Mouse (Mus musculus) spleen, postnatal 14 days (tissue): ENCODE data around the gene Zfyve26.
"Not testable (repeated sequence)": the region's sequence is repeated elsewhere in the genome, so short reads cannot be mapped to it uniquely, and the experiment has no call there.

Source experiments
- DNase-seq, 2 experiments: peaks; one replicate each; pipeline ENCODE4 v3.0.0; 2021 to 2022; ENCODE audit warnings: low spot score in 2 of 2

Zfyve26 gene

DNA sequence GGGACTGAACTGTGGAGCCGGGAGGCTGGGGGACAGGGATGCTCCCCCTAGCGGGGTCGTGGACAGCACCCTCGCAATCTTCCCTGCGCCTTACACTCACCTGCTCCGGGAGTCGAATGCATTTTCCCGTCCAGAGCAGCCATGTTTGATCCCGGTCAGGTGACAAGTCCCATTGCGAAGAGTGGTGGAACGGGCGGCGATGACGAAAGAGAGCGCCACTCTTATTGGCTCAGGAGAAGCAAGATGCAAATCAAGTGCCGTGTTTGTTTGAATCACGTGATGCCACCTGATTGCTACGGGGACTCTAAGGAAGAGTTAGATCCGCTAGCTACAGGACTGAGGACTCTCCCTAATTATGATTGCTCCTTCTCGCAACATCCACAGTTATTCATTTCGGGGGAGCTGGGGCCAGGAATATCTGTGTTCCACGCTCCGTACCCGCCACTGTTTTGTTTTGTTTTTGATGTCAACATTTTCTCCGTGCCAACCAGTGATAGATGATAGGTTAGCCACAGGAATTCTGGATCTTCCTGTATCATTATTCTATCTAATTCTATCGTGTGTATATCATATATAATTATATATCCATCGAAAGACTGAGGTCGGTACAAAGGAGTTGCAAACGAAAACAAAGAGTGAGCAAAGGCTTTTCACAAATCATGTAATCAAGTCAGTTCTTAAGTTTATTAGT, at the start of gene Zfyve26:
TSS of gene Zfyve26 (minus strand) at position 179 of the 691 bp plus-strand sequence.
- peak; percentile 73 to 82 for DNase-seq

DNA sequence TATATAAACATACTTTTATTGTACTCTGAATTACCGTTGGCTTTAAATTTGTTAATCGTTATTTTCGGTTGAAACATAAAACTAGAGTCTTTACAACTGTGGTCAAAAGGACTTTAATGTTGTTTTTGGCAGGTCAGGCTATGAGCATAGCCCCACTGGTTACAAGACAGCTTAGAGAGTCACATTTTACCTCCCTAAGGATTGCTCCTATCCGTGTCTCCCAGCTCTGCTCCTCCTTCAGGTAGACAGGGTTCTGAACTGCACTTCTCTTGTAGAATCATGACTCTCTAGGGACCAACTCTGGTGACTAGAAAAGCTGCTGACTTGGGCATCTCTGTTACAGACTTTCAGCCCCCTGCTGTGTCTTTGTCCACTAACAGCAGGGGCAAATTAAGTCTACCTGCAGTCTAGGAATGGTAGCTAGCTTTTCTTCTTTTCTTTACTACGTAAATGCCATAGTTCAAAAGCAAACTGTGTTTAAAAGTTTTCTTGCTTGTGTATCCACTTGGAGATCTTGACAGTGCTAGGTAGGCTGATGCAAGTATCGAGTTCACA, 45.3 kb upstream of the Zfyve26 start:
- DNase-seq: no peak

DNA sequence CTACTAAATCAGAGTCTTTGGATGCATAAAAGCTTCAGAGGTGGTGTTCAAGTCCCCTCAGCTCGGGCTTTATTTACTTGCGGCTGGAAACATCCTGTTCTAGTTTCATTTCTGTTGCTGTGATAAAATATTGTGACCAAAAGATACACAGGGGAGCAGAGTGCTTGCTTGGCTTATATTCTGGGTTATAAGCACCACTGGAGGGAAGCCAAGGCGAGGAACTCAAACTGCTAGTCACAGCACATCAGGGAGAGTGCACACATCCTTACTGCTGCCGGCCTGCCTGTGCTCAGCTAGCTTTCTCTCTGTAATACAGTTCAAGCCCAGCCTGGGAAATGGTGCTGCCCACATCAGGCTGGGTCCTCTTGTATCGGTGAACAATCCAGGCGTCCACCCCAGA, 44.4 kb upstream of the Zfyve26 start:
- no peak for DNase-seq

DNA sequence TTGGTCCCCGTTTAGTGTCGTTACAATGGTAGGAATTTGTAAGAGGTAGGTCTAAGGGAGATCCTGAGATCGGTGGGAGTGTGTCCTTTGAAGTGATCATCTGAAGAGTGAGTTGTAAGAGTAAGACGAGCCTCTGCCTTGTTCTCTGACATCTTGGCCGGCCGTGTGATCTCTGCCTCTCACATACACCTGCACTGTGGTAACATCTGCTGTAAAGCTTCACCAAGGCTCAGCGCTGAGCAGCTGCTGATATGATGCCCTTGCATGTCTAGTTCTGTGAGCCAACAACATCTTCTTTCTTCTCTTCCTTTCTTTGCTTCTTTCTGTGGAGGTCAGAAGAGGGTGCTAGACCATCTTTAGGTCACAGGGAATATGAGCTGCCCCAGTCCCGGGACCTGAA, 42.7 kb upstream of the Zfyve26 start:
- no peak for DNase-seq

DNA sequence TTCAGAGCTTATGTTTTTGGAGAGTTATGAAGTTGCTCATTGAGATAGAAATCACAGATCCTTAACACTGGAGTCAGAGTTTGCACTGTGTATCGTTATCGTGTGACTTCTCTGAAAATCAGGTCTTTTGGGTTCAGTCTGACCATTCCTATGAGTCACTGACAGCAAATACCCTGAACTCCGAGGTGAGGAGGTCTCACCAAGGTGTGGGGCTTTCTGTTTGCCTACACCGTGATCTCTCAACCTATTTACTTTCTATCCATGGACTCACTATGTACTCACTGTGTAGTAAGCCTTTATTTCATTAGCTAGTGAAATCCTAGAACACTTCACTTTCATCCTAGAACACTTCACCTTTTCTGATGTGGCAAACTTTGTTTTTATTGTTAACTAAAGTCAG, 35.6 kb upstream of the Zfyve26 start:
- no peak for DNase-seq

DNA sequence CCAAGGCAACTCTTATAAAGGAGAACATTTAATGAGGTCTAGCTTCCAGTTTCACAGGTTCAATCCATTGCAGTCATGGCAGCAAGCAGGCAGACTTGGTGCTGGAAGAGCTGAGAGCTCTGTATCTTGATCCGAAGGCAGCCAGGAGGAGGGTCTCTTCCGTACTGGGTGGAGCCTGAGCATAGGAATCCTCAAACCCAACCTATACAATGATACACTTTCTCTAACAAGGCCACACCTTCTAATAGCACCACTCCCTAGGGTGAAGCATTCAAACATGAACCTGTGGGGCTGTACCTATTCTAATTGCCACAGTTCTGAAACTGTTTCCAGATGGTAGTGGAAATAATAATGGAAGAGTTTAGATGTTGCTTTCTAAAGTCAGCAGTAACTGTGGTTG, 34.5 kb upstream of the Zfyve26 start:
- no peak for DNase-seq

DNA sequence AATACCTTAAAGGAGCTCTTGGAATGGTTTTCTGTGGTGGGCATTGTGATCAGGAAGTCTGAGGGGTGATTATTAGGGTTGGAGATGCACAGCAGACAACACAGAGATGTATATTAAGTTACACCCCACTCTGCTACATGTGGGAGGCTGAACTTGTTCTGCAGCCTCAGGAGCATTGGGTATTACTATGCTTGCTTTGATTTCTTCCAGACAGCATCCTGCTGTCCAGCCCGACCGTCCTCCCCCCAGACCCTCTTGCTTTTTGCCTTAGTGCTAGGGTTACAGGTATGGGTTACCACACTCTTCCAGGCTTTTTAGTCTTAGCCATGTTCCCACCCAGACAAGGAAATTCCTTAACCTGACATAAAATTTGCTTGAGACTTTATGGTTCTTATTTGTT, 31.8 kb upstream of the Zfyve26 start:
- no peak for DNase-seq

DNA sequence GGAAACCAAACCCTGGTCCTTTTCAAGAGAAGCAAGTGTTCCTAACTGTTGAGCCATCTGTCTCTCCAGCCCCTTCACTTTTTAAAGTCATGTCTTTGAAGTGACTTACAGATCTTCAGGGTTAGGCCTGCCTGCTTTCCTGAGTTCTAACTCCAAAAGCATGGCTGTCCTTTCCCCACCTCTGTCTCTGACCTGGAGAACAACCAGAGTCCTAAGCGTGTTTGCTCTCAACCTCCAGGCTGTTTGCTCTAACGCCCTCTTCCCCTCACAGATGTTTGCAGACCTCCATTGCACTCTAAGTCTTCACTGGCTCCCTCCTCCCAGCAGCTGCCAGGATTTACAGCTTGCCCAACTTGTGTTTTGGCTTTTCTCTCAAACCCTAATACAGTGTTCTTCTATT, 30.6 kb upstream of the Zfyve26 start:
- no peak for DNase-seq

DNA sequence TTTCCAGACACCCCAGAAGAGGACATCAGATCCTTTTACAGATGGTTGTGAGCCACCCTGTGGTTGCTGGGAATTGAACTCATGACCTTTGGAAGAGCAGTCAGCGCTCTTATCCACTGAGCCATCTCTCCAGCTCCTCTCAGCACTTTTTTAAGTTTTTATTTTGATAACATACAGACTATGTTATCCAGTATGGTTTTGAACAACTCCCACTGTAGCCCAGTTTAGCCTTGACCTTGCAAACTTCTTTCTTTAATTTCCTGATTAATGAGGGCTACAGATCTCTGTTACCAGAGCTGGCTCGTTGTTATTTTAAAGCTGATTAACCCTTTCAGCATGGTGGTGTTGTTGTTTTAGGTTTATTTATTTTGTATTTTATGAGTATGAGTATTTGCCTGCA, 30.1 kb upstream of the Zfyve26 start:
- DNase-seq: no peak

DNA sequence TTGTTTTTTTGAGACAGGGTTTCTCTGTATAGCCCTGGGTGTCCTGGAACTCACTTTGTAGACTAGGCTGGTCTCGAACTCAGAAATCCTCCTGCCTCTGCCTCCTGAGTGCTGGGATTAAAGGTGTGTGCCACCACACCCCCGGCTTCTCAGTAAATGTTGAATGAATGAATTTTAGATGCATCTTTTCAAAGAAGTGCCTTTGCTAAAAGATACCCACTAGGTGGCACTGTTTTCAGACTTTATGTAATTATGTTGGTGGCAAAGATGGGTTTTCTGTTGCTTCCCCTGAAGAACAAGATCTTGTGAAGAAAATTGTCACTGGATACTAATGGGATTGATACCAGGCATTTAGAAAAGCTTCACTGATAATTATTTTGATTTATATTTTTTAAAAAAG, 26.4 kb upstream of the Zfyve26 start:
- not testable (repeated sequence) for DNase-seq

DNA sequence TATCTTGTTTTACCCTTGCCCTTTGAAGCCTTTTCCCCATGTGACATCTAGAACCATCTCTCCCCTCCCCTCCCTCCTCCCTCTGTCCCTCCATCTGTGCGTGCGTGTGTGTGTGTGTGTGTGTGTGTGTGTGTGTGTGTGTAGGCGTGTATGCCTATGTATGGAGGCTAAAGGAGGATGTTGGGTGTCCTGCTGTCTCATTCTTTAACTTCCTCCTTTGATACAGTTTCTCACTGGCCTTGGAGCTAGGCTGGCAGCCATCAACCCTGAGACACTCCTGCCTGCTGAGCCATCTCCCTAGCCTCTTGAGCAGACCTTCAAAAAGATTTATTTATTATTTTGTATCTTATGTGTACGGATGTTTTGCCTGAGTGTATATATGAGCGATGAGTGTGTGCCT, 24.8 kb upstream of the Zfyve26 start:
- no peak for DNase-seq

DNA sequence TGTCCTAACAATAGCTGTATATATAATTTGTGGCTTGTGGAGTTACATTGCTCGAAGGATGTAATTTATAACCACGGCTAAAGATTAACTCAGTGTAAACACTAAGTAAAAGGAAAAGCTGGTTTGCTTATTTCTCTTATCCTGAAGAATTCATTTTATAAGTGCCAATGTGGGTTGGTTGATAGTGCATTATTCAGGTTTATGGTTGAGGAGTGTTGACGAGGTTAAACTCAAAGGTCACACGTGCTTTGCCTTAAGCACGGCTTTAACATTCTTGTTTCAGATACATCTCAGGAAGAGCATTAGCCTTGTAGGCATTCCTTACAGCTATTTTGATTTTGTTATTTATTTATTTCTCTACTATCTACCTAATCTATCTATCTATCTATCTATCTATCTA, 21.2 kb upstream of the Zfyve26 start:
- DNase-seq: no peak

DNA sequence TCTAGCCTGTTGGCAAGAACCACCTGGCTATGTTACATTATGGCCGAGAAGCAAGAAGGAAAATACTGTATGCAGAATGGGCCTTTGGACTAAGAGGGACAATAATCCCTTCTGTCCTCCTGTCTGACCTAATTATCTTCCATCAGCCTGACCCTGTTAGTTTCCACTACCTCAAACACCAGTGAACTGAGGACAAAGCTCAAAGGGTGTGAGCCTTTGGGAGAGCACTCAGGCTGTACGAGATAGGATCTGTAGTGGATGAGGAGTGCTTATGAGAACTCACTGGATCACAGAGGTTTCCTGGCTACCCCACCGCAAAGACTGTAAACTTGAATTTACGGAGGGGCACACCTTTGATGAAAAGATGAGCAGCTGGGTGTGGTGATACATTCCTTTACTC, 17.6 kb upstream of the Zfyve26 start:
- no peak for DNase-seq

DNA sequence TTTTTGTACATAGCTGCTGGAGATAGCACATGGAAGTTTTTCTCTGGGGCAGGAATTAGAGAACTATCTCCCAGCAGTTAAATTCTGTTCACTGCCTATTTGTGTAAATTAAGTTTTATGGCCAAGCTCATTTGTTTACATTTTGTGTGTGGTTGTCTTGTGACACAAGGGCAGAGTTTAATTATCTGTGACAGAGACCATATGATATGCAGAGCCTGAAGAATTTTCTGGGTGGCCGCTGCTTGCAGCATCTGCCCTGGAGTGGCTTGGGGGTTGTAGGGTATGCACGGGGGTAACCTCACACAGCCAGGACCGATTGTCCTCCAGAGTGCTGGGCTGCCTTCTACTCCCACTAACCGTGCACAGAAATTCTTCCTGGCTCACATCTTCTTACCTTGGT, 9.9 kb upstream of the Zfyve26 start:
- no peak for DNase-seq

DNA sequence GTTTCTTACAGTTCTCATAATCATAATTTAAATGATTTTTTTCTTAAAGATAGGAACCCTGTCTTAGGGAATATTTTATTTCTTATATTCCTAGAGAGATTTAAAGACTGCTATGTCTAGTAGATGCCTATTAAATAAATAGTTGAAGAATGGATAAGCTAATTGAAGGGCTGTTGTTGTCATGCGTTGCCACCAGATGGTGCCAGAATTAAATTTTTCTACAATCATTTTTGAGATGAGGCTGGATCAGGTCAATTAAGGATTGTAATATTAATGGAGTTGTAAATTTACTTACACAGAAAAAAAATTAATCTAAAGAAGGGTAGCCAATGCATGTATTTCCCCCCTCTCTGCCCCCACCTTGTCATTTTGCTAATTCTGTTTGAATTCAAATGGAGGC, 9.0 kb upstream of the Zfyve26 start:
- no peak for DNase-seq

DNA sequence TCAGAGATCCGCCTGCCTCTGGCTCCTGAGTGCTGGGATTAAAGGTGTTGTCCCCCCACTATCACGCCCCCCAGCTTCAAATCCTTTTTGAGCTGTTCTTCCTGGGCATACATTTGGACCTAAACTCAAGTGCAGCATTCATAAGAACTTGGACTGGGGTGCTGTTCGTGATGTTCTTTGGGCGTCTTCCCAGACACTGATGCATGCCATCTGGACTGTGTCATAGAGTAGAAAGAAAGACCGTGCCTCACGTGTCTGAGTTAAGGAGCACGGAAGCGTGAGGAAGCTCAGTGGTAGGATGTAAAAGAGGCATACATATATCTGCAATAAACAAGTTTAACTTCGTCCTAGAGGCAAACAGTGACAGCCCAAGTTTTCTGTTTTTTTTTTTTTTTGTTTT, 5.7 kb upstream of the Zfyve26 start:
- DNase-seq: no peak

DNA sequence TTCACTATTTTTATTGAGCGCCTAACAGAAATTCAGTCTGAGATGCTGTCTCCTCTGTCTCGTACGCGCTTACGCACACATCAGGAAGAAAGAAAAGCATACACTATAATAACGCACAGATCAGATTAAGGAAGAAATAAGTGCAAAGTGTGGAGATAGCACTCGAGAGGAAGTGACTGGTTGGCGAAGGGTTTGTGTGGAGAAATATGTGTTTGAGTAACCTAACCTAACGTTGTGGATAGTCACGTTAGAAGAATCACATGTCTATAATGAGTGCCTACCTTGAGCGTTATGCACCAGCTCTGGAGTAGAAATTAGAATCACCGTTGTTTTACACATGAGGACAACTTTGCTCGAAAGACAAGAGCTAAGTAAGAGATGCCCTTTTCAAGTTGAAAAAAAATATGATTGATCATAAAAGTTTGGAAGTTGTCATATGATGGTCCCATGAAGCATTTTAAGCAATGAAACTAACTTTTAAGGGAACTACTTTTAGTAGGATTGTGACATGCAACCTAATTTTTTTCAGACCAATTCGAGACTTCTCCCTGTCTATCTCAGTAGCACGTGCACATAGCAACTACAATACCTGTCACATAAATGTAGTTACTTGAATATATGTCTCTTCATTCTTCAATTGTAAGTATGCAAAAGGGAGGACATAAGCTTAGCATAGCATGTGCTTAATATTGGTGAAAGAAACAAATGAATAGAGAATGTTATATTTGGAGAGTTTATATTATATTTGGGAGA, 2.0 kb upstream of the Zfyve26 start:
- no peak for DNase-seq

DNA sequence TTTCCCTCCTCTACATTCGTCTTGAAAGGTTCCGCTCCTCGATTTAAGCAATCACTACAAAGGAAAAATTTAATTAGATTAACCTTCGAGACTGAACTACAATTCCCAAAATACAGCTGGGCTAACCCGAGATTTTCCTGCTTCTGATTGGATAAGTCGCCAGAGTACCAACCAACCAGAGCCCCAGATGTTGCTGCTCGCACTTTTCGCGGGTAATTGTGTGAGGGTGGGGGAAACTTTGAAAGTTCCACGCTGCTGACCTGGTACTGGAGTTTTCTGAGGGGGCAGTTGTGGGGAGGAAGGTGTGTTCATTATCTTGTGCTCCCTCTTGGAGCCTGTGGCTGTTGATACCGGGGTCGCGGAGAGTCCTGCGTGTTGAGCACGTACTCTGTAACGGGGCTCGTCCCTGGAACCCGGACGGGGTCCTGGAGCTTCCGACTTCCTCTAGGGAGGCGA, 1.0 kb upstream of the Zfyve26 start, which contains the start of gene Rad51b:
TSS of gene Rad51b (plus strand) at position 162 of the 456 bp plus-strand sequence.
- peak; percentile 50 to 62 for DNase-seq

DNA sequence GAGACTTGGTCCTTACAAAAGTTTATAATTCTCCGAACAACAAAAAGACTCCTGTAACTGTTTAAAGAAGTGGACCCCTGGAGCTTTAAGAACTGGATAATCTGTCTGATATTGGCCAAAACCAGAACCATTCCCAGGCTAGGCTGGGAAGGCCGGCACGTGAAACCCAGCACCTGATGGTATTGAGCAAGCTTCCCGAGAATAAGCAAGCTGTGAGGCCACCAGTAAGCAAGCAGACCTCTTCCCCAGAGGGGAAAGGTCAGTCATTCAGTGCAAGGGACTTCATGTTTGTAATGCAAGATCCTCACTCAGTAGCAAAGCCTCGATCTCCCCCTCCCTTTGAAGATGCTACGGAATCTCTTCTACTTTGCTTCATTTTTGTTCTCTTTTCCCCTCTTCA, 3.2 kb downstream of the Zfyve26 start:
- no peak for DNase-seq

DNA sequence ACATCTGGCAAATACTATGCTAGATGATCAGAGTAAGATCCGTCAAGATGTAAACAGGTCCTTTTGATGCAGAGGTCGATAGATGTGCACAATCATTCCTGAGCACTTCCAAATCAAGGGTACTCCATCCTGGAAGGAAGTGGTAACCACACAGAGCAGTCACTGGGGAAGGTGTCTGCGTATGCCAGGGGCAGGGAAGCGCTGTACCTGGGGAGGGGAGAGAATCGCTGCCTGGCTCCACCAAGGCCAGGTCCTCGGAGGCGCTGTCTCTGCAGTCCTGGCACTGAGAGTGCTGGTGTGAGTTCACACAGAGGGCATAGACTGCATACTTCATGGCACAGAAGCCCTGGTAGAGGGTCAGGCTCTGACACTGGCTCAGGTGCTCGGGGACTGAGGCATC, 13.5 kb downstream of the Zfyve26 start:
- DNase-seq: no peak

DNA sequence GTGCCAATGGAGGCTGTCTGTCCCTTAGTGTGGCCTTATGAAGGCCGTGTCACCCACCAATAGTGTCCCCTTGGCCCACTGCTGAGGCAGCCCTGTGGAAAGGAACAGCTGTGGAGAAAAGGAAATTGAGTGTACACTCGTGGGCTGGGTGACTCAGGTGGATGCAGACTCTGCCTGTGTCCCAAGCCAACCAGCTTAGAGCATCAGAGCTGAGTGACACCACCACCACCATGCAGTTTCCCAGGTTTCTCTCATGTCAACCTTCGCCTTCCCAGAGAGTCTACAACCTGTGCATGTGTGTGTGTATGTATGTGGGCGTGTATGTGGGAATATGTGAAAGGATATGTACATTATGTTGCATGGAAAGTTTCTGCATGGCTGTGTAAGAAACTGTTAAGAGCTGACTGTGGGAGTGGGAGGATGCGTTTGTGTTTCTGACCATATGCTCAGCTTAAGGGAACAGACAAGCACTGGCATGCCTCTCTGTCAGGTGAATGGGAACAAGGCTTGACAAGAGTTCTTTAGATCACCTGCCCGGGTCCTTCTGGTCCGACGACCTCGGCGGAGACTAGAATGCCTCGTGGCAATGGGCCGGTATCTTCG, 16.5 kb downstream of the Zfyve26 start:
- DNase-seq: no peak

DNA sequence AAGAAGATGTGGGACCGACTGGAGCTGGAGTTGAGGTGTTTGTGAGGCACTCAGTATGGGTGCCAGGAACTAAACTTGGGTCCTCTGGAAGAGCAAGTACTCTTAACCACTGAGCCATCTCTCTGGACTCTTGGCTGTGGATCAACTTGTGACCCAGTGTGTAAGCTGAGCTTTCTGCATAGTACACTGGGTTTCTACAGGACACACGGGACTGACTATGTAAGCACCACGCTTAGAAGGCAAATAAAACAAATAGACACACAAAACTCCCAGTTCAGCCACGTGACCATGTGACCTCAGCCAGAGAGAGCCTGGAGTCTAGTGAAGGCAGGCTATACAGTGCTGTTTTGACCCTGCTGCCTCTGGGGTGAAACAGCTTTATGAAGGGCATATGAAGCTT, 23.5 kb downstream of the Zfyve26 start:
- DNase-seq: no peak

DNA sequence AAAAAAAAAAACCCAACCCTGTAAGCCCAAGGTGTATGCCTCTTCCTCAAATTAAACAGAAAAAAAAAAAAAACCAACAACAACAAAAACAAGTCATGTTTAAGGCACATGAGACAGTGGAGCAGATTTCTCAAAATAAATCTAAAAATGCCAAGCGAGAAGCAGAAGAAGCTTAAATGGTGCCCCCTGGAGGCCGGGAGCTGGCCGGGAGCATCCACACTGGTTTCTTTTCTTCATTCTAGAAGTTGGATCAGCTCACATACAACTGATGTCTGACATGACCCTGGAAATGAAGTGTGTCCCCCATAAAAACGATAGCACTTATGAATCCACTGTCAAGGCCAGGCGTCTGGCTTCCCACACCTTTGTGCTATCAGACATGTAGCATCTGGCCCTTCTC, 35.1 kb downstream of the Zfyve26 start:
- peak in 1 of 2 experiments; percentile 3 for DNase-seq
